Mouse (Mus musculus) spleen, embryonic (tissue): ENCODE results near the gene 4921511M17Rik.
"Not testable (repeated sequence)": the region's sequence is repeated elsewhere in the genome, so short reads cannot be mapped to it uniquely, and the experiment has no call there.

Experiments
- CTCF ChIA-PET: fragments of 350-600 bp; sonication (Branson Sonifier 250); formaldehyde crosslinking; loops from one replicate; lab custom pipeline; 2022; lab: Charles Lee

4921511M17Rik gene

DNA sequence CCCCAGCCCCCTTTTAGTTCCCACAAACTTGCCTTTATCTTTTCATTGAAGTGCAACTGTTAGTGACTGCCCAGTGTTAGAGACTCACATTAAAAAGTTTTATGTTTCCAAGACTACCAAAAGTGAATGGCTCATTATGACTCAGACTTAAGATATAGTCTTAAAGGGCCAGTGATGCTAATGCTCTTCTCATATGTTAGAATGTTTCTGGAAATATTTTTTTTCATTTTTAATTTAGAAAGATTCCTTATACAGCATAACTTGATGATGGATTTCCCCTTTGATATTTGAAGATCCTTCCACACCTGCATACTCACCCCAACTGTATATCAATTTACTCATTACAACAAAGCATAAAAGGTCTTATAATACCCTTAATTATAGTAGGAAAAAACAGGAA, at the start of gene 4921511M17Rik:
TSS of gene 4921511M17Rik (minus strand) at position 101 of the 400 bp plus-strand sequence.
- CTCF ChIA-PET: not testable (repeated sequence)

DNA sequence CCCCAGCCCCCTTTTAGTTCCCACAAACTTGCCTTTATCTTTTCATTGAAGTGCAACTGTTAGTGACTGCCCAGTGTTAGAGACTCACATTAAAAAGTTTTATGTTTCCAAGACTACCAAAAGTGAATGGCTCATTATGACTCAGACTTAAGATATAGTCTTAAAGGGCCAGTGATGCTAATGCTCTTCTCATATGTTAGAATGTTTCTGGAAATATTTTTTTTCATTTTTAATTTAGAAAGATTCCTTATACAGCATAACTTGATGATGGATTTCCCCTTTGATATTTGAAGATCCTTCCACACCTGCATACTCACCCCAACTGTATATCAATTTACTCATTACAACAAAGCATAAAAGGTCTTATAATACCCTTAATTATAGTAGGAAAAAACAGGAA, 21.3 kb upstream of the 4921511M17Rik start, which contains the start of gene Gm10057:
TSS of gene Gm10057 (minus strand) at position 101 of the 400 bp plus-strand sequence.
- CTCF ChIA-PET: not testable (repeated sequence)

DNA sequence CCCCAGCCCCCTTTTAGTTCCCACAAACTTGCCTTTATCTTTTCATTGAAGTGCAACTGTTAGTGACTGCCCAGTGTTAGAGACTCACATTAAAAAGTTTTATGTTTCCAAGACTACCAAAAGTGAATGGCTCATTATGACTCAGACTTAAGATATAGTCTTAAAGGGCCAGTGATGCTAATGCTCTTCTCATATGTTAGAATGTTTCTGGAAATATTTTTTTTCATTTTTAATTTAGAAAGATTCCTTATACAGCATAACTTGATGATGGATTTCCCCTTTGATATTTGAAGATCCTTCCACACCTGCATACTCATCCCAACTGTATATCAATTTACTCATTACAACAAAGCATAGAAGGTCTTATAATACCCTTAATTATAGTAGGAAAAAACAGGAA, 21.1 kb downstream of the 4921511M17Rik start, which contains the start of gene Samt1:
TSS of gene Samt1 (minus strand) at position 101 of the 400 bp plus-strand sequence.
- CTCF ChIA-PET: not testable (repeated sequence)

DNA sequence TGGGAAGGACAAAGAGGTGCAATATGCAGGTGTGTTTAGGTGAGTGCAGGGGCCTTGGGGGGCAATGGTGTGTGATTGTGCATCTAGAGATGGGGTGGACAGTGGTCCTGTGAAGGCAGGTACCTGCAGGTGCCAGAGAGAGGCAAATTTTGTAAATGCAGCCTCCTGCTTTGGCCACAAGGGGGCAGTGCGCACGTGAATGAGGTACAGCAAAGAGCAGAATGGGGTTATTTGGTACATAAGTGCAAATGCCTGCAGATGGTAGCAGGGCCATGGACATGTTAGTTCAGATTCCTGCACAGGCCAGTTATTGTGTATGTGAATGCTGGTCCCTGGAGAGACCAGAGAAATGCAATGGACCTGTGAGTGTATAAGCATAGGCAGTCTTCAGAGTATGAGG, 56.7 kb downstream of the 4921511M17Rik start:
- CTCF ChIA-PET: not testable (repeated sequence)

DNA sequence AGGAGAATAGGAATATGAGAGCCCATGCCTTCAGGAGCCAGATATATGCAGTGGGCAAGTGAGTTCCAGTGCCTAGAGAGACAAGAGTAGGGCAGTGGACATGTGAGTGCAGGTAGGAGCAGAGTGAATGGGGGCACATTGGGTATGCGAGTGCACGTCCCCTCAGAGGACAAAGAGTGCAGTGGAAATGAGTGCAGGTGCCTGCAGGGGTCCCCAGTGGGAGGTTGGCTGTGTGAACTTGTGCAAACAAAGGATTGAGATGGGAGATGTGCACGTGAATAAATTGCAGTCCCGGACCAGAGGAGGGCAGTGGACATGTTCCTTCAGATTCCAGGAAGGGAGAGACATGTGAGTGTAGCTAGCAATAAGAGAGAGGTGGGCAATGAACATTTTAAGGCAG, 57.2 kb downstream of the 4921511M17Rik start:
- CTCF ChIA-PET: not testable (repeated sequence)

DNA sequence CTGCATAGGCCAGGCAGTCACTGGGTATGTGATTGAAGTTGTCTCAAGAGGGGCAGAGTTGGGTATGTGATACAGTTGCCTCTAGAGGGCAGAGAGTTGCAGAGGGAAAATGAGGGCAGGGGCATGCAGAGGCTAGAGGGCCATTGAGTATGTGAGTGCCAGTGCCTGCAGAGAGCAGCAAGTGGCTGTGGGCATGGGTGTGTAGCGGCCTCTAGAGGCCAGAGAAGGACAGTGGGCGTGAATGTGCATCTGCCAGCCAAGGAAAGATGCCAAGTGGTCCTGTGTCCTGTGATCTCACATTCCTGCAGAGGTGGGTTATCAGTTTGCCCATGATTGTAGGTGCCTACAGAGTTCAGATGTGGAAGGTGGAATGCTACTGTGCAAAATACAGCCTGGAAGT, 59.2 kb downstream of the 4921511M17Rik start:
- CTCF ChIA-PET: no interaction called here
